Mouse (Mus musculus) induced T-regulatory cell, adult 2 months (primary cell): ENCODE measurements around the gene Rpa1.

ENCODE experiments used
- DNase-seq: peaks from one replicate; pipeline ENCODE4 v3.0.0-alpha.2; 2012; ENCODE audit warnings: low read depth

Rpa1 gene

GRCm38 (mm10) chr11:75286868-75287267, 61.3 kb downstream of the Rpa1 start:
- DNase-seq = no peak

- no peak for DNase-seq
Observed at GRCm38 (mm10) chr11:75285893-75286467, 62.1 kb downstream of the Rpa1 start.

DNA sequence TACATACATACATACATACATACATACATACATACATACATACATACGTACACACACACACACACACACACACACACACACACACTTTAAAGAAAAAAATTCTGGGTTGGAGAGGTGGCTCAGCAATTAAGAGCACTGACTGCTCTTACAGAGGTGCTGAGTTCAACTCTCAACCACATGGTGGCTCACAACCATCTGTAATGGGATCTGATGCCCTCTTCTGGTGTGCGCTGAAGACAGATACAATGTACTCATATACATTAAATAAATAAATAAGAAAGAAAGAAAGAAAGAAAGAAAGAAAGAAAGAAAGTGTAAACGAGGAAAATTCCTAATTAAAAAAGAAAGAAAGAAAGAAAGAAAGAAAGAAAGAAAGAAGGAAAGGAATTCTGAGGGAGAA, 64.3 kb downstream of the Rpa1 start:
- peak; percentile 23 for DNase-seq

GRCm38 (mm10) chr11:75282496-75283120, 65.5 kb downstream of the Rpa1 start:
- DNase-seq = peak; percentile 80

- DNase-seq = peak; percentile 62
Observed at GRCm38 (mm10) chr11:75281380-75282256, 66.5 kb downstream of the Rpa1 start.

GRCm38 (mm10) chr11:75280435-75281001, 67.6 kb downstream of the Rpa1 start:
- peak; percentile 26 for DNase-seq

- no peak for DNase-seq
Observed at GRCm38 (mm10) chr11:75280066-75280410, 68.1 kb downstream of the Rpa1 start.

- DNase-seq = peak; percentile 83
Observed at GRCm38 (mm10) chr11:75279342-75280065, 68.6 kb downstream of the Rpa1 start.

DNA sequence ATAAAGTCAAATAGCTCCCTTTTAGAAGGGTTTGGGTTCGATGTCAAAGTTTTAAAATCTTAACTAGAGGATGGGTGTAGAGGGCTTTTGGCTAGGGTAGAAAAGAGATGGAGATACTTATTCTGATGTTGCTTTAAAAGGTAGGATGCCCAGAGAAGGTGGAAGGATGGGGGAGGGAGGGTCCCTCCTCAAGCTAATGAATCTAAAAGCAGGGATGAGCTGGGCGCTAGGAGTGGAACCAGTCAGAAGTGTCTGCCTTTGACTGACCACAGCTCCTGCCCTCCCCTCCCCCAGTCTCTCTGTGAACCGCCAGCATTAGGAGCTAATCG, 69.1 kb downstream of the Rpa1 start:
- DNase-seq = no peak

DNA sequence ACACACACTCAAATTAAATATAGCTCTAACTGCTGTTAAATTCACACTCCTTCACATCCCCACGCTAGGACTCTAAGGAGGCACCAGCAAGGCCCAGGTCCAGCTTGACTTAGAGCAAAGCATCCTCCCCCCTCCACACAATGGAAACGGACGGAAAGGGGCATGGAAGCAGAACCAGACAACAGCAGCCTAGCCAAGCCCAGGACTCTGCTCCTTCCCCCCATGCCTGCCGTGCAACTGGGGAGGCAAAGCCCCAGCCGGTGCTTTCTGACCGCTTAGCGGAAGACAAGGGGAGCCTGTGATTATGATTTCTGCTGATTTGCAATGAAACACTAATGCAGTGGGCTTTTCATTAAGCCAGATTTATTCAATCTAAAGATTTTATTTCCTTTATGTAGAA, 70.0 kb downstream of the Rpa1 start:
- no peak for DNase-seq

DNA sequence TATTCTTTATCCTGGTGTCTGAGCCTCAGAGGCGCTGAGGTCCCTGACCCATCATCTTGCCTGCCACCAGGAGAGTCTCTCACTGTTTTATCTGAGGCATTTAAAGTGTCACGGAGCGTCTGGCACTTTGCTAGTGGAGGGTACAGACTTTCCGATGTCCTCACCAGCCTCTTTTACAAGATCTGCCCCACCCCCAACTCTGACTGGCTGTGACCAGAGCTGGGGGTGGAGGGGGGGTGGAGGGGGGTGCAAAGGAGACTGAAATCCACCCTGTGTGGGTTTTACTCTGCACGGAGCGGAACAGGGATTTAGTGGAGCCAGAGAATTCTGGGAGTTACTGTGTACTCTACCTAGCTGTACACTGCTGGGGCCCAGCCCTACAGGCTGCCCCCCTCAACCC, 73.1 kb downstream of the Rpa1 start:
- no peak for DNase-seq

DNA sequence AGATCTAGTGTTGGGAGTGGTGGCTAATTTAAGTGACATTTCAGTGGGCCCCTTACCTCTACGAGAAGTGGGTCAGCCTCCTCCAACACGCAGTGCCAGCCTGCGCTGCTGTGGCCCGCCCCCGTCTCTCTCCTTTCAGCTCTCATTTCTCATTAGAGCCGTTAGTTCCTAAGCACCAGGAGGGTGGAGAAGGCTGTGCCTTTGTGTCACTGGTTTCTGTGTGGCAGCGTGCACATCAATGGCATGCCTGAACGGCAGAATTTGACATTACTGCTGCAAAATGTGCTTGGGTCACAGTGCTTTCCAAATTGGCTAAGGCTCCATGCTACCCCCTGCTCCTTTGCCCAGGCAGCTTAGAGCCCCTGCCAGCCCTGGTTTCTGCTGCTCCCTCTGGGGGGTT, 74.7 kb downstream of the Rpa1 start:
- no peak for DNase-seq

DNA sequence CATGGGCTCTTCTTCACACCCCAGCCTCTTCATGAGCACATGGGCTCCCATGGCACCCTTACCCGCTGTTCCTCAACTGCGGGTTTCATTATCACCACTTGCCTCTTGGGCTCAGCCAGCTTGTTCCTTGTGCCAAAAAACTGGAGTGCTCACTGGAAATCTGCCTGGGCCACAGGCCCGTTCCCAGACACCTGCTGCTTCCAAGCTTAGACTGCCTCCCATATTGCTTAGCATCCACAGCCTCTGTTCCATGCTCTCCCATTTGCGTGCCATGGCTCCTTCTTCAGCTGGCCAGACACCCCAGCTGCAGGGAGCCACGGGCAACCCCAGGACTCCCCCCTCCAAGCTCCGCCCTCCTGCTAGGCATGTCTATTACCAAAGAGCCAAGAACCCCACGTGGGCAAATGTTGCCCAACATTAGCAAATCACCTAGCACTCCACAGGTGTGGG, 77.1 kb downstream of the Rpa1 start:
- no peak for DNase-seq

DNA sequence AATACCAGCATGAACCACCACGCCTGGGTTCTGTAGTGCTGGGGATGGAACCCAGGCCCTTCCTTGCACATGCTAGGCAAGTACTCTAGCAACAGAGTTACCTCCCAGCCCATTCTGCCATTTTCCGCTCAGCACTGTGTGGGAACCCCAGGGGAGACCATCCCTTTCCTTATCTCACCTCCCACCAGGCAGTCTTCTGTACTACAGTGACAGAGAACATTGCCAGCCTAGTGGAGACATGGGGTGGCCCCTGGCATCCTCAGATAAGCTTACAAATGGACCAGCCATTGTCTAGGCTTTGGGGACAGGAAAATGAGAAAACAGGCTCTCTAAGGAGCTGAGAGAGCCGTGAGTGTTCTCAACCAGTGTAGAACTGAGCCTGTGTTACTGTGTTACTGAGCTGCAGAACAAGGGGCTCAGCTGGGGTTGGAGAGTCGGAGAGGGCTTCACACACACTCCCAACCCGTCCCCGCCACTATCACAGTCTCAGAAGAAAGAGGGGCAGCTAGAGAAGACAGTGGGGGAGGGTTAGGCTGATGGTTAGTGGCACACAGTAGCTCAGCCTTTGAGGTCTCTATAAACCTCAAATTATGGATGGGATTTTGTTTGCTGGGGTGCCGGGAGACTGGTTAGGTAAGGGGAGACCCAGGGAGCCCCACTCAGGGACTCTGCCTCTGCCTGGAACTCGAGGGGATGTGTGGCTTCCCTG, 77.7 kb downstream of the Rpa1 start:
- DNase-seq = no peak

- DNase-seq = peak; percentile 40
Observed at GRCm38 (mm10) chr11:75269213-75269612, 78.9 kb downstream of the Rpa1 start.

DNA sequence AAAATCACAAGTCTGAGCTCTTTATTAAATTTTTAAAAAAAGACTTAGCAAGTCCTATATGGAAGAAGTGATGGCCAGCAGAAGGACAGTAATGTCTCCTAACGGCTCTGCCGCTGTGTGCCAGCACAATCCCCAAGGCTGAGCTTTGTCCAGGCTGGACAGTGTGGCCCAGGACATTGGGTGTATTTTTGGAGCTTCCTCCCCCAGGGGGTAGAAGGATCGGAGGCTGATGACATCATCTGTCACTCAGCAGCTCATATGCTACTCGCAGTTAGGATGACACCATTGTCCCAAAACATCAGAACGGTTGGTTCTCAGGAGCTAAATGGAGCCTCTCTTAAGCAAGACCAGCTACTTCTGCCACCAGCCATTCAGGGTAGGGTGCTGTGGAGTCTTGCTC, 79.6 kb downstream of the Rpa1 start:
- DNase-seq = no peak

- no peak for DNase-seq
Observed at GRCm38 (mm10) chr11:75267826-75268281, 80.3 kb downstream of the Rpa1 start.

- no peak for DNase-seq
Observed at GRCm38 (mm10) chr11:75265545-75265944, 82.6 kb downstream of the Rpa1 start.

DNA sequence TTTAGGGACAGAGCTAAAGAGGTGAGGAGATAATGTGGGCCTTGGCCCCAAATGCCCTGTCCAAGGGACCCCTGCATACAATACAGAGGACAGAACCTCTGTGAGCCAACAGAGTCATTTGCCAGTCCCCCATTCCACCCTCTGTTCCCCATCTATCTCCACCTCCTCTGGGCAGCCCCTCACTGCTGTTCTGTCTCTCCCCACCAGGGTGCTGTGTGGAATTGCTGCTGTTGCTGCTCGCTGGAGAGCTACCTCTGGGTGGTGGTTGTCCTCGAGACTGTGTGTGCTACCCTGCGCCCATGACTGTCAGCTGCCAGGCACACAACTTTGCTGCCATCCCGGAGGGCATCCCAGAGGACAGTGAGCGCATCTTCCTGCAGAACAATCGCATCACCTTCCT, 83.6 kb downstream of the Rpa1 start:
- DNase-seq = no peak

GRCm38 (mm10) chr11:75263964-75264312, 84.2 kb downstream of the Rpa1 start:
- no peak for DNase-seq

DNA sequence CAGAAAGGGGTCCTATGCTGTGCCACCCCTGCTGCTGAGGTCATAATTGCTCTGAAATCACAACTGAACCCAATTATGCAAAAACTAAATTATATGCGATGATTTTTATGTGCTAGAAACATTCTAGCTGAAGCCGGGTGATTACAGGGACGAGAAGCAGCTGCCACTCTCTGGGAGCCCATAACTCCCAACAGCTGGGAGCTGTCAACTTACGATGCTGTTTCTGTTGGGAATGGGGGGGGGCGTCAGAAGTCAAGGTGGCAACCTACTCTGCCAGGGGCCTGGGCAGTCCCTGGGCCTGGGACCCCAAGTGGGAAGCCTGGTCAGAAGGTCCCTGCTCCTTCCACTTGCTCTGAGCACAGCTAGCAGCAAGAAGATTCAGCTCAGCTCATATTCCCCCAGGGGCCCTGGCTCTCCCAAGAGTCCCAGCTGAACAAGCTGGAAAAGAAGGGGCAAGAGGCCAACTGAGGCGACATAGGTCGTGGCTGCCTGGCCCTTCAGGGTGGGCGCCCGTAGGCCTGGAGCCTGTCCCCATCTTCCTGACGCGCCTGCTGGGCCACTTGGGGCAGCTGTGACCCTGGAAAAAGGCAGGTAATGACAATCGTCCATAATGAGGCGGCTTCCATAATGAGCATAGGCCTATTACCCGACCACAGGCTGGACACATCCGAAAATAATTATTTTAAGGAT, 84.7 kb downstream of the Rpa1 start:
- no peak for DNase-seq
